Comparison of ENCODE assay signal across 19 mouse cellular contexts in the genomic region with DNA sequence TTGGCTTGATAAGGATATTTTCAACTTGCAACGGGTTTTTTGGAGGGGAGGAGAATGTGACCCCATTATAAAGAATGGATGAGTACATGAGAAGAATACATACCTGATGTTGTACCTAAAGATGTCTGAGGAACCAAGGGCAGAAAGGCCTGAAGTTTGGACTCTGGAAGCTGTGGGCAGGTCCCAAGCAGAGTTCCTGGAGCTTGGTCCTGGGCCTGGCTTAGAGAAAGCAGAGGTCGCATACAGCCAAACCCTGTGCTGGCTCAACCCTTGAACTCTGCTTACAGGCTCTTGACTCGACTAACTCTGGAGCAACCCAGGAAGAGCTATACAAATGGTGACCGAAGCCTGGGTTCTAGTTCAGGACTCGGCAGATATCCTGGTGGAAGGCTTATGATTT. TPM values are rescaled to one million over a fixed set of nuclear protein-coding genes. Genes with fewer than 3 reads are reported as not detected.
"Had no signal": no experiment of that assay in that cellular context is flagged by ENCODE, and none has a peak within 500 bp of the region (broad histone marks: within the 10 kb centered on the region; RNA-seq: fewer than 3 reads in every experiment).

No protein-coding gene starts in this region.

- H3K4me2 ChIP-seq: lung, embryonic 15.5 days; midbrain, embryonic 13.5 days; midbrain, embryonic 15.5 days; neural tube, embryonic 12.5 days had no signal

- DNase-seq: liver, postnatal 0 days; lung, adult 2 months; lung, postnatal 14 days; lung, postnatal 36 days; right cerebral cortex, postnatal 14 days; spleen, adult 18-20 months; thymus, adult 18-20 months; thymus, postnatal 14 days; thymus, postnatal 36 days had no signal

- H3K27me3 ChIP-seq: lung, embryonic 15.5 days; midbrain, embryonic 13.5 days; midbrain, embryonic 15.5 days; neural tube, embryonic 12.5 days had no signal

- H3K9ac ChIP-seq: liver, postnatal 0 days; lung, embryonic 15.5 days; midbrain, embryonic 13.5 days; midbrain, embryonic 15.5 days; neural tube, embryonic 12.5 days had no signal

- ATAC-seq: liver, postnatal 0 days; lung, postnatal 0 days; midbrain, embryonic 13.5 days; midbrain, embryonic 15.5 days had no signal

- H3K27ac ChIP-seq: lung, embryonic 15.5 days; macrophage; midbrain, embryonic 13.5 days; midbrain, embryonic 15.5 days; neural tube, embryonic 12.5 days had no signal

- H3K4me3 ChIP-seq: lung, embryonic 15.5 days; megakaryocyte, embryonic 14.5 days; midbrain, embryonic 13.5 days; midbrain, embryonic 15.5 days; neural tube, embryonic 12.5 days had no signal

- H3K4me1 ChIP-seq: lung, embryonic 15.5 days; megakaryocyte, embryonic 14.5 days; midbrain, embryonic 13.5 days; midbrain, embryonic 15.5 days; neural tube, embryonic 12.5 days had no signal

- H3K36me3 ChIP-seq: lung, embryonic 15.5 days; midbrain, embryonic 13.5 days; midbrain, embryonic 15.5 days; neural tube, embryonic 12.5 days had no signal

- H3K9me3 ChIP-seq: lung, embryonic 15.5 days; megakaryocyte, embryonic 14.5 days; midbrain, embryonic 13.5 days; midbrain, embryonic 15.5 days; neural tube, embryonic 12.5 days had no signal

RNA-seq across cellular contexts. Expression of a gene that starts 14.4 kb away (rescaled TPM):
- polyA plus RNA-seq: liver, postnatal 0 days; lung, embryonic 15.5 days; lung, postnatal 0 days; macrophage; midbrain, embryonic 13.5 days; midbrain, embryonic 15.5 days; midbrain, postnatal 0 days; neural tube, embryonic 12.5 days; neural tube, embryonic 14.5 days had no signal

RNA-seq across cellular contexts. Expression of a gene that starts 30.2 kb away (rescaled TPM):
- polyA plus RNA-seq: liver, postnatal 0 days; macrophage; thymus, postnatal 0 days had no signal
